Mouse (Mus musculus) liver, adult 2 months (tissue): ENCODE data around the gene Znrf3. TPM values are rescaled to one million over a fixed set of nuclear protein-coding genes. Genes with fewer than 3 reads are reported as not detected.
A peak's percentile ranks its signal among the peaks of the same experiment; 100 is the strongest.

Source experiments
- DNase-seq: peaks from one replicate; pipeline ENCODE4 v3.0.0-alpha.2; 2011; ENCODE audit warnings: low read depth, low spot score; ENCODE audit errors: extremely low read depth
- H3K27ac ChIP-seq: fragments of 200-500 bp; replicated peaks from 2 replicates; pipeline ENCODE4 v1.5.1; 2012; ENCODE audit warnings: low read depth, mild to moderate bottlenecking, control low read depth, inconsistent platforms, low read length; ENCODE audit not compliant: insufficient read depth
- H3K27me3 ChIP-seq: fragments of 200-500 bp; 2 replicates; pipeline ENCODE4 v1.6.1; 2012; ENCODE audit warnings: mild to moderate bottlenecking, moderate library complexity, low read length, inconsistent platforms; ENCODE audit not compliant: control insufficient read depth, insufficient read depth
- H3K36me3 ChIP-seq: fragments of 200-500 bp; 2 replicates; pipeline ENCODE4 v1.6.1; 2012; ENCODE audit warnings: low read length, inconsistent platforms; ENCODE audit not compliant: control insufficient read depth, insufficient read depth
- H3K4me1 ChIP-seq: fragments of 200-500 bp; 2 replicates; pipeline ENCODE4 v1.6.1; 2011; ENCODE audit warnings: low read length; ENCODE audit not compliant: control insufficient read depth, insufficient read depth
- H3K4me3 ChIP-seq: fragments of 200-500 bp; 2 replicates; pipeline ENCODE4 v1.5.1; 2011; ENCODE audit warnings: low read depth, mild to moderate bottlenecking, control low read depth, low read length, moderate library complexity; ENCODE audit not compliant: insufficient read depth
- H3K79me2 ChIP-seq: fragments of 200-500 bp; 2 replicates; pipeline ENCODE4 v1.6.1; 2012; ENCODE audit warnings: inconsistent platforms, mild to moderate bottlenecking, low read length, moderate library complexity; ENCODE audit not compliant: control insufficient read depth, insufficient read depth
- H3K9ac ChIP-seq: fragments of 200-500 bp; 2 replicates; pipeline ENCODE4 v1.6.1; 2012; ENCODE audit warnings: low read depth, mild to moderate bottlenecking, control low read depth, inconsistent platforms, low read length
- CTCF ChIP-seq: fragments of 200-500 bp; IDR thresholded peaks from 2 replicates; pipeline ENCODE4 v1.5.1; 2011; ENCODE audit warnings: low read depth, low read length, control low read depth
- POLR2A ChIP-seq: fragments of 200-500 bp; IDR thresholded peaks from 2 replicates; pipeline ENCODE4 v1.6.1; 2011; ENCODE audit warnings: low read length, control low read depth; ENCODE audit not compliant: insufficient read depth; ENCODE audit errors: extremely low read depth
- WGBS: fragments of 180-500 bp; shearing (Covaris S2); methylation state at CpG from one replicate; pipeline ENCODE4 v1.1.7; 2018; 5-methylcytosine and 5-hydroxymethylcytosine counted together
- polyA plus RNA-seq: library from polyadenylated mRNA; depleted of rRNA; stranded (reverse); fragments of >200 nt; gene quantifications from 2 replicates; pipeline ENCODE4 v1.2.3, GENCODE M21; 2012
- total RNA-seq: library from RNA; depleted of rRNA; stranded (reverse); fragments of >200 nt; gene quantifications from 2 replicates; pipeline ENCODE4 v1.2.3, GENCODE M21; 2014

Gene Znrf3
- total and polyA plus RNA-seq, 2 experiments = 4.5 to 4.6 TPM

DNA sequence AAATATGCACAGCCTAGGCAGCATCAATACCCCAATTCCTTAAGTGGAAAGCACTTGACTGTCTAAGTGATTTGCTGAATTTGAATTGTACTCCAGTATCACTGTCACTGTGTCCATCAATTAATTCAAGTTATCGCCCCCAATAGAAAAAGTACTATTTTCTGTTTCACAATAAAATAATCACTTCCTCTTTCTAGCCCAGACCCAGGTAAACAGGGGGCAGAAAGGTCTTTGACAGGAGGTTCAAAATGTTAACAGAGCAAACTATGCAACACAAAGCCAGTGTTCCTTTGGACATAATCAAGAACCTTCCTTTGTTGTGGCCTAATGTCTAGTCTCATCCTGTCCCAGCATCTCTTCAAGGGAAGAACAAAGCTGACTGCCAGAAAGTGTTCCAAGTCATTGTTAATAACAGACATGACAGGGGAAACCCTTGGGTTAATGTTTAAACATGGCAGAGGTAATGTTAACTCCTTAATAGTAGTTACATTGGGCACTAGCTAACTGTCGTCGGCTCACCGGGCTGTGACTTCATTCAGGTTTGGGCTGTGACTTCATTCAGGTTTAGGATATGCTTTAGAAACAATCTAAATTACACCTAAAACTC, 42.4 kb downstream of the Znrf3 start:
- Histone ChIP-seq H3K36me3 (0 out of 2 replicates have a peak, but pooled peaks cover 2% of the 10 kb centered on the region), H3K4me1 (0 out of 2 replicates have a peak, but pooled peaks cover 3% of the 10 kb centered on the region), H3K27ac (no peak overlapping the region), H3K79me2 (peaks cover 18% of the 10 kb centered on the region; the same call in 1 of the 2 replicates), H3K27me3 (no peaks in the 10 kb centered on the region), H3K4me3 (no peak overlapping the region), H3K9ac (no peak overlapping the region)
- peak; percentile 77 for DNase-seq
- TF ChIP-seq CTCF = no peak
- no peak for TF ChIP-seq POLR2A
- 28% methylated on average over 4 of the region's 4 CpGs for WGBS

DNA sequence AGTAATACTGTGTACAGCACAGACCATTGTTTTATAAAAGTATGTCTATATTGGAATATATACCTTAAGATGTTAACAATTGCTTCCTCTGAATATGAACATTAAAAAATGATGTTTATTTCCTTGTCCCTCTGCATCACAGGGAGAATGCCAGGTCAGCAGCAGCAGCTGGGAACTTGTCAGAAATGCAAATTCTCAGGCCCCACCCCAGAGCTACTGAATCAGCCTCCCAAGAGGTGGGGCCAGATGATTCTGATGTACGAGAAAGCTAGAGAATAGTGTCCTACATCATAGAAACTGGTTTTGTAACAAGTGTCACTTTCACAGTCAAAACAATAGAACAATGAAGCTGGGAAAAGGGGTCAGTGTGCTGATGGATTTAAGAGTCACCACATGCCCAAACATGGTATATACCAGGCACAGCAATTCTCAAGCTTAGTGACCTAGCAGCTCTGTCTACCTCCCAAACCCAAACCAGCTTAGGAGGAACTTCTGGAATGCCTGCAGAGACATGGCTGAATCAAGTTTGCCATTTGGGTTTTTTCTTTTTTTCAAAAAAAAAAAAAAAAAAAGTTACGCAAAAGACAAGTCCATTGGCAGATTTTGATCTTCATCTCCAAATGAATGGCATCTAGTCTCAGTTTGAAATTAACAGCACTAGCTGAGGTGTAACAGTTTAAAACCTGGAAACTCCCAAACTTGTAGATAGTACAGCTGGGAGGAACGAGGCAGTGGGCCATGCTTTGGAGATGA, 46.2 kb downstream of the Znrf3 start:
- H3K4me1 ChIP-seq = peaks cover 4% of the 10 kb centered on the region; the same call in 1 of the 2 replicates
- H3K79me2 ChIP-seq = peaks cover 21% of the 10 kb centered on the region; the same call in 1 of the 2 replicates
- H3K27ac ChIP-seq = no peak overlapping the region
- H3K27me3 ChIP-seq = no peaks in the 10 kb centered on the region
- WGBS = 66% methylated on average over 3 of the region's 3 CpGs
- 0 out of 2 replicates have a peak, but pooled peaks cover 2% of the 10 kb centered on the region for H3K36me3 ChIP-seq
- TF ChIP-seq CTCF = no peak
- TF ChIP-seq POLR2A = no peak
- DNase-seq = no peak
- H3K9ac ChIP-seq = no peak overlapping the region
- H3K4me3 ChIP-seq = no peak overlapping the region

DNA sequence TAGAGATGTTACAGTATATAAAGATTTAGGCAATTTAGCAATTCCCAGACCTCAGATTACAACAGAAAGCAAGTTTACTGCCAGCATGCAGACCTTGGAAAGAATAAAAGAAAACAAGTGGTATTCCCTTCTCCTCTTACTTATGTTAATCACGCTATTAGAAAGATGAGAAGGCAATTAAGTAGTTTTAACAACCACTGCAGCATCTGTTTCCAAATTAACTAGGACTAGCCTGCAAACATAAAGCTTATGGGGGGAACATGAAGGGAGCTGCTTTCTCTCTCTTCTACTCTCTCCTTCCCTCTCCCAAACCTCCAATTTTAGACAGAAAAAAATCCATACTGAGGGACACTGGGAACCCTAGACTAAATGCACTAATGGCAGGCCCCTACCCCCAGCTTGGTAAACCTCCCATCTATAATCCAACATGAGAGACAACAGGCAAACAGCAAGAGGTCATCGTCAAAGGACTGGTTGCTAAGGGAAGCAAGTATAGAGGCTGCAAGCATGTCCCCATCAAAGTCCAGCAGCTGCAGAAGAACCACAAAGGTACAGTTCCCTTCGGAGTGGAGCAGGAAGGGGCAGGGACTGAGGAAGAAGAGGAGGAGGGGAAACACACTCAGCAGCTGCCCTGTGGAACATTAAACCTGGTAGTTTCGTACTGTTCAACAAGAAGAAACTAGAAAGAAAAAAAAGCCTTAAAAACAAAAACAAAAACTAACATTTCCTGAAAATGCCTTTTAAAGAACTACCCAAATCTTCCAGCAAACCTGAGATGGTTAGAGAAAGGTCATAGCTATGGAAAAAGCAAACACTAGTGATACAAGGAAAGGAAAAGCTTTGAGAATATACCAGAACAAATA, 53.4 kb downstream of the Znrf3 start:
- no peak overlapping the region for H3K9ac ChIP-seq
- no peak overlapping the region for H3K27ac ChIP-seq
- TF ChIP-seq POLR2A (no peak), CTCF (no peak)
- H3K4me1 ChIP-seq = peaks cover 1% of the 10 kb centered on the region; the same call in 1 of the 2 replicates
- H3K79me2 ChIP-seq = peaks cover 10% of the 10 kb centered on the region; the same call in 1 of the 2 replicates
- 25% methylated on average over 4 of the region's 4 CpGs for WGBS
- no peaks in the 10 kb centered on the region for H3K27me3 ChIP-seq
- H3K36me3 ChIP-seq = no peaks in the 10 kb centered on the region
- no peak for DNase-seq
- no peak overlapping the region for H3K4me3 ChIP-seq

DNA sequence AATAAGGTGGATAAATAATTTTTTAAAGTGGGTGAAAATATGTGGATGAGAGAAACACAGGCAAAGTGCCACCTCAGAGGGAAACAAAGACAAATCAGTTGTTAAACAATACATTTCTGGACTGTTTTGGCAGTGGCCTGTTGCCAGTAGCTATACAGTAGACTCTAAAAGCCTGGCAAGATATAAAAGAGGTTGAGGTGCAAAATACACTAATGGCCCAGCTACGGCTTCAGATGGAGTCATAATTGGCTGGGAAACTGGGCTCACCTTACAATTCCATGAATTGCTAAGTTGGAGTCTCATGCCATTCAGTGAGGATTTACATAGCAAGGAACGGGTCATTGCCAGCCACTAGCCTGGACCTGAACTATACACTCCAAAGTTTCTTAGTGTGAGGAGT, 62.0 kb downstream of the Znrf3 start:
- WGBS = 72% methylated on average over 2 of the region's 2 CpGs
- no peaks in the 10 kb centered on the region for H3K27me3 ChIP-seq
- no peaks in the 10 kb centered on the region for H3K36me3 ChIP-seq
- no peak overlapping the region for H3K9ac ChIP-seq
- H3K4me3 ChIP-seq = no peak overlapping the region
- no peak for DNase-seq
- peaks cover 2% of the 10 kb centered on the region for H3K4me1 ChIP-seq
- H3K79me2 ChIP-seq = peaks cover 2% of the 10 kb centered on the region; the same call in 1 of the 2 replicates
- TF ChIP-seq CTCF = no peak
- TF ChIP-seq POLR2A = no peak
- H3K27ac ChIP-seq = no peak overlapping the region

DNA sequence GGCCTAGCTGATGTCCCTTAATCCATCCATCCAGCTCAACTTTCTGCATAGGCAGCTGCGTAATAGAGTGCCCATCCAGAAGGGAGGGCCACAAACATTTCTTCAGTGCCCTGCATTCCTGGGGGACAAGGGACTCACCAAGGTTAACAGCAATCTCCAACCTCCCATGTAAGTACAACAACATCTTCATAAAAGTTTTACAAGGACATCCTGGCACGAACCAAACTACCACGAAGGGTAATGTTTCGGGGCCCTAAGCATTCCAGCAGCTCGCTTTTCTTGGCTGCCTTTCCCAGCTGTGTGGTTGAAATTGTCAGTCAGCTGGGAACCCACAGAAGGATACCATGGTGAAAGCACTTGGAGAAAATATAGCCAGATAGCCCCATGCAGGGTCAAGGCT, 63.4 kb downstream of the Znrf3 start:
- Histone ChIP-seq H3K27ac (no peak overlapping the region), H3K36me3 (no peaks in the 10 kb centered on the region), H3K9ac (no peak overlapping the region), H3K79me2 (peaks cover 5% of the 10 kb centered on the region; the same call in 1 of the 2 replicates), H3K4me3 (no peak overlapping the region), H3K4me1 (peaks cover 2% of the 10 kb centered on the region), H3K27me3 (no peaks in the 10 kb centered on the region)
- DNase-seq = no peak
- 91% methylated on average over 5 of the region's 5 CpGs for WGBS
- TF ChIP-seq CTCF = no peak
- no peak for TF ChIP-seq POLR2A
